Mouse (Mus musculus) large intestine, adult 2 months (tissue): ENCODE data around the gene Nckap5. TPM values are rescaled to one million over a fixed set of nuclear protein-coding genes. Genes with fewer than 3 reads are reported as not detected.

Source experiments
- DNase-seq: peaks from one replicate; pipeline ENCODE4 v3.0.0-alpha.2; 2012; ENCODE audit warnings: low read depth, low spot score
- WGBS: fragments of 180-500 bp; shearing (Covaris S2); methylation state at CpG from one replicate; pipeline ENCODE4 v1.1.7; 2018; 5-methylcytosine and 5-hydroxymethylcytosine counted together
- polyA plus RNA-seq: library from polyadenylated mRNA; depleted of rRNA; stranded (reverse); fragments of >200 nt; gene quantifications from 2 replicates; pipeline ENCODE4 v1.2.3, GENCODE M21; 2012

Nckap5 gene
- polyA plus RNA-seq, 1 experiment: 4.3 TPM

GRCm38 (mm10) chr1:126578163-126578562 lies 252.4 kb downstream of the Nckap5 start:
- no peak for DNase-seq

- no peak for DNase-seq
- WGBS: 89% methylated on average over 9 of the region's 9 CpGs
Measured at GRCm38 (mm10) chr1:126574295-126574694, 256.3 kb downstream of the Nckap5 start.

- 45% methylated on average over 3 of the region's 3 CpGs for WGBS
- DNase-seq: no peak
Measured at GRCm38 (mm10) chr1:126573714-126574113, 256.9 kb downstream of the Nckap5 start.

- DNase-seq: no peak
- WGBS: 84% methylated on average over 2 of the region's 2 CpGs
Measured at GRCm38 (mm10) chr1:126573097-126573496, 257.5 kb downstream of the Nckap5 start.

GRCm38 (mm10) chr1:126569611-126570238 lies 260.9 kb downstream of the Nckap5 start:
- DNase-seq: no peak
- 84% methylated on average over 6 of the region's 6 CpGs for WGBS

- DNase-seq: no peak
- WGBS: 93% methylated on average over 8 of the region's 8 CpGs
Measured at GRCm38 (mm10) chr1:126568520-126569197, 261.9 kb downstream of the Nckap5 start.

GRCm38 (mm10) chr1:126565151-126565725 lies 265.4 kb downstream of the Nckap5 start:
- WGBS: 79% methylated on average over 3 of the region's 3 CpGs
- no peak for DNase-seq

- WGBS: 88% methylated on average over 7 of the region's 7 CpGs
- no peak for DNase-seq
Measured at GRCm38 (mm10) chr1:126560931-126561330, 269.7 kb downstream of the Nckap5 start.

- 87% methylated on average over 12 of the region's 12 CpGs for WGBS
- DNase-seq: no peak
Measured at GRCm38 (mm10) chr1:126557791-126558294, 272.8 kb downstream of the Nckap5 start.

- no peak for DNase-seq
- 66% methylated on average over 7 of the region's 7 CpGs for WGBS
Measured at GRCm38 (mm10) chr1:126547979-126548378, 282.6 kb downstream of the Nckap5 start.

- DNase-seq: no peak
- 46% methylated on average over 4 of the region's 4 CpGs for WGBS
Measured at GRCm38 (mm10) chr1:126544471-126544870, 286.1 kb downstream of the Nckap5 start.

GRCm38 (mm10) chr1:126537223-126537757 lies 293.3 kb downstream of the Nckap5 start:
- 52% methylated on average over 6 of the region's 6 CpGs for WGBS

GRCm38 (mm10) chr1:126535527-126535926 lies 295.1 kb downstream of the Nckap5 start:
- no peak for DNase-seq
- 75% methylated on average over 1 of the region's 1 CpGs for WGBS

More at GRCm38 (mm10) chr1:126537223-126537757, 293.3 kb downstream of the Nckap5 start:
- DNase-seq: no peak

GRCm38 (mm10) chr1:126534046-126534445 lies 296.6 kb downstream of the Nckap5 start:
- 86% methylated on average over 2 of the region's 2 CpGs for WGBS
- DNase-seq: no peak

GRCm38 (mm10) chr1:126528043-126528598 lies 302.5 kb downstream of the Nckap5 start:
- 86% methylated on average over 7 of the region's 7 CpGs for WGBS

GRCm38 (mm10) chr1:126518067-126518466 lies 312.5 kb downstream of the Nckap5 start:
- WGBS: 81% methylated on average over 3 of the region's 3 CpGs
- DNase-seq: no peak

More at GRCm38 (mm10) chr1:126528043-126528598, 302.5 kb downstream of the Nckap5 start:
- no peak for DNase-seq

- DNase-seq: no peak
- WGBS: 80% methylated on average over 1 of the region's 1 CpGs
Measured at GRCm38 (mm10) chr1:126517427-126517826, 313.2 kb downstream of the Nckap5 start.

- DNase-seq: no peak
- 27% methylated on average over 3 of the region's 3 CpGs for WGBS
Measured at GRCm38 (mm10) chr1:126515054-126515756, 315.4 kb downstream of the Nckap5 start.

GRCm38 (mm10) chr1:126511835-126512445 lies 318.7 kb downstream of the Nckap5 start:
- 54% methylated on average over 5 of the region's 5 CpGs for WGBS

More at GRCm38 (mm10) chr1:126511835-126512445, 318.7 kb downstream of the Nckap5 start:
- DNase-seq: no peak
